Comparison of ENCODE assay signal across 13 mouse cellular contexts in genomic region chr8:10970496-10971456, GRCm38 (mm10). TPM values are rescaled to one million over a fixed set of nuclear protein-coding genes. Genes with fewer than 3 reads are reported as not detected.
A peak's percentile ranks its signal among the peaks of the same experiment; 100 is the strongest.
DNase-seq lines count a peak whose midpoint lies in the region; ATAC-seq and TF ChIP-seq lines count a peak whose summit lies in the region.
"Had no signal": no experiment of that assay in that cellular context is flagged by ENCODE, and none has a peak within 500 bp of the region (broad histone marks: within the 10 kb centered on the region; RNA-seq: fewer than 3 reads in every experiment).

No protein-coding gene starts in this region.

- 0 out of 2 replicates have a peak, but pooled peaks have one; percentile 57 for ATAC-seq in forebrain, postnatal 0 days
- ATAC-seq in midbrain, embryonic 11.5 days (ENCODE audit: low FRiP score) = no peak
- no peak for ATAC-seq in limb, embryonic 14.5 days (ENCODE audit: low FRiP score, low read depth)
- no peak for ATAC-seq in stomach, embryonic 15.5 days (ENCODE audit: insufficient read depth, low FRiP score, low read depth)

- DNase-seq in forebrain, postnatal 0 days = no peak
- no peak for DNase-seq in forebrain, embryonic 10.5 days (ENCODE audit: extremely low spot score, low spot score)
- no peak for DNase-seq in midbrain, embryonic 10.5 days (ENCODE audit: low spot score)
- no peak for DNase-seq in midbrain, embryonic 11.5 days (ENCODE audit: low spot score, missing footprints)
- peak; percentile 64 for DNase-seq in limb, embryonic 14.5 days (ENCODE audit: low spot score)
- no peak for DNase-seq in layer of hippocampus, postnatal 36 days
- DNase-seq in embryo, embryonic 11 days = no peak
- DNase-seq: adrenal gland, postnatal 10 days; cerebellum, adult 8-10 months; gastrocnemius, postnatal 36 days; heart, postnatal 36 days; left cerebral cortex, postnatal 4 days had no signal

- no peak overlapping the region for H3K4me2 ChIP-seq in forebrain, postnatal 0 days (ENCODE audit: low read depth)
- H3K4me2 ChIP-seq in midbrain, embryonic 11.5 days = no peak overlapping the region
- no peak overlapping the region for H3K4me2 ChIP-seq in limb, embryonic 14.5 days (replicated peaks; ENCODE audit: low read depth, low read length, severe bottlenecking)
- H3K4me2 ChIP-seq in stomach, embryonic 15.5 days = no peak overlapping the region

- no peak overlapping the region for H3K4me3 ChIP-seq in forebrain, postnatal 0 days (ENCODE audit: low read depth, low read length)
- no peak overlapping the region for H3K4me3 ChIP-seq in forebrain, embryonic 10.5 days
- no peak overlapping the region for H3K4me3 ChIP-seq in midbrain, embryonic 10.5 days
- no peak overlapping the region for H3K4me3 ChIP-seq in midbrain, embryonic 11.5 days (ENCODE audit: low read depth, low read length)
- no peak overlapping the region for H3K4me3 ChIP-seq in limb, embryonic 14.5 days (replicated peaks; ENCODE audit: low read length)
- no peak overlapping the region for H3K4me3 ChIP-seq in stomach, embryonic 15.5 days (replicated peaks)

- no peak for TF ChIP-seq CTCF in forebrain, postnatal 0 days (IDR thresholded peaks at IDR 0.05; ENCODE audit: low read depth)

- H3K4me1 ChIP-seq in forebrain, postnatal 0 days (ENCODE audit: insufficient read depth) = no peaks in the 10 kb centered on the region
- H3K4me1 ChIP-seq in forebrain, embryonic 10.5 days = peaks cover 79% of the 10 kb centered on the region
- peaks cover 74% of the 10 kb centered on the region for H3K4me1 ChIP-seq in midbrain, embryonic 10.5 days
- peaks cover 29% of the 10 kb centered on the region for H3K4me1 ChIP-seq in midbrain, embryonic 11.5 days (ENCODE audit: control insufficient read depth, insufficient read depth, low read length)
- peaks cover 46% of the 10 kb centered on the region for H3K4me1 ChIP-seq in limb, embryonic 14.5 days (ENCODE audit: control insufficient read depth, insufficient read depth, low read length)
- H3K4me1 ChIP-seq in stomach, embryonic 15.5 days = peaks cover 38% of the 10 kb centered on the region

- no peak overlapping the region for H3K27ac ChIP-seq in forebrain, postnatal 0 days (ENCODE audit: low read depth, low read length)
- H3K27ac ChIP-seq in forebrain, embryonic 10.5 days = no peak overlapping the region
- peak overlapping the region; percentile 38; the same call in 1 of the 2 replicates for H3K27ac ChIP-seq in midbrain, embryonic 10.5 days (replicated peaks)
- H3K27ac ChIP-seq in midbrain, embryonic 11.5 days (ENCODE audit: low read depth, low read length) = no peak overlapping the region
- peak overlapping the region; percentile 63 for H3K27ac ChIP-seq in limb, embryonic 14.5 days (replicated peaks; ENCODE audit: low read depth, low read length)
- peak overlapping the region; percentile 13 for H3K27ac ChIP-seq in stomach, embryonic 15.5 days

- no peaks in the 10 kb centered on the region for H3K36me3 ChIP-seq in forebrain, postnatal 0 days (ENCODE audit: insufficient read depth)
- no peaks in the 10 kb centered on the region for H3K36me3 ChIP-seq in forebrain, embryonic 10.5 days (replicated peaks)
- H3K36me3 ChIP-seq in midbrain, embryonic 10.5 days = no peaks in the 10 kb centered on the region
- H3K36me3 ChIP-seq in midbrain, embryonic 11.5 days (ENCODE audit: control insufficient read depth, insufficient read depth, low read length) = no peaks in the 10 kb centered on the region
- no peaks in the 10 kb centered on the region for H3K36me3 ChIP-seq in limb, embryonic 14.5 days (ENCODE audit: control insufficient read depth, insufficient read depth, low read length)
- H3K36me3 ChIP-seq in stomach, embryonic 15.5 days = no peaks in the 10 kb centered on the region

- H3K9me3 ChIP-seq in forebrain, postnatal 0 days (ENCODE audit: low read length) = no peaks in the 10 kb centered on the region
- no peaks in the 10 kb centered on the region for H3K9me3 ChIP-seq in forebrain, embryonic 10.5 days
- H3K9me3 ChIP-seq in midbrain, embryonic 10.5 days (replicated peaks) = no peaks in the 10 kb centered on the region
- no peaks in the 10 kb centered on the region for H3K9me3 ChIP-seq in midbrain, embryonic 11.5 days (ENCODE audit: control insufficient read depth, low read length)
- no peaks in the 10 kb centered on the region for H3K9me3 ChIP-seq in limb, embryonic 14.5 days (ENCODE audit: control insufficient read depth, low read length)
- no peaks in the 10 kb centered on the region for H3K9me3 ChIP-seq in stomach, embryonic 15.5 days

- H3K9ac ChIP-seq in forebrain, postnatal 0 days = no peak overlapping the region
- no peak overlapping the region for H3K9ac ChIP-seq in midbrain, embryonic 11.5 days (ENCODE audit: low read length)
- H3K9ac ChIP-seq in limb, embryonic 14.5 days (ENCODE audit: low read depth, low read length, severe bottlenecking) = no peak overlapping the region
- H3K9ac ChIP-seq in stomach, embryonic 15.5 days = no peak overlapping the region

- WGBS in forebrain, postnatal 0 days = 68% methylated on average over 13 of the region's 13 CpGs
- WGBS in forebrain, embryonic 10.5 days = 82% methylated on average over 13 of the region's 13 CpGs
- 80% methylated on average over 13 of the region's 13 CpGs for WGBS in midbrain, embryonic 10.5 days
- WGBS in midbrain, embryonic 11.5 days = 83% methylated on average over 13 of the region's 13 CpGs
- 61% methylated on average over 13 of the region's 13 CpGs for WGBS in limb, embryonic 14.5 days
- 74% methylated on average over 13 of the region's 13 CpGs for WGBS in stomach, embryonic 15.5 days

- no peak for TF ChIP-seq POLR2A in limb, embryonic 14.5 days (IDR thresholded peaks at IDR 0.05; ENCODE audit: borderline replicate concordance, extremely low read depth, insufficient read depth, insufficient read length)

- no peaks in the 10 kb centered on the region for H3K27me3 ChIP-seq in forebrain, postnatal 0 days (ENCODE audit: insufficient read depth, low read length)
- H3K27me3 ChIP-seq in forebrain, embryonic 10.5 days (ENCODE audit: poor library complexity, severe bottlenecking) = peaks cover 39% of the 10 kb centered on the region
- H3K27me3 ChIP-seq in midbrain, embryonic 10.5 days (ENCODE audit: low read depth, poor library complexity, severe bottlenecking) = peaks cover 13% of the 10 kb centered on the region
- no peaks in the 10 kb centered on the region; the same call in 1 of the 2 replicates for H3K27me3 ChIP-seq in midbrain, embryonic 11.5 days (ENCODE audit: control insufficient read depth, insufficient read depth, low read length)
- H3K27me3 ChIP-seq in limb, embryonic 14.5 days (ENCODE audit: control insufficient read depth, insufficient read depth, low read length) = no peaks in the 10 kb centered on the region
- H3K27me3 ChIP-seq in stomach, embryonic 15.5 days (replicated peaks) = no peaks in the 10 kb centered on the region

RNA-seq across cellular contexts. Expression of gene Irs2, which starts 37.5 kb away (rescaled TPM):
- total RNA-seq in forebrain, postnatal 0 days (2014; rRNA removed) = 28.2 and 37.3 TPM in 2 replicates
- polyA plus RNA-seq in forebrain, postnatal 0 days (2015; fragmentation: Nextera tagmentation; extraction: Ambion mirVana) = 5.5 and 7.6 TPM in 2 replicates
- 5.7 and 6.1 TPM in 2 replicates for polyA plus RNA-seq in forebrain, embryonic 10.5 days (2016; fragmentation: Nextera tagmentation; extraction: Ambion mirVana)
- 5.6 and 5.9 TPM in 2 replicates for polyA plus RNA-seq in midbrain, embryonic 10.5 days (2016; fragmentation: Nextera tagmentation; extraction: Ambion mirVana)
- 5.2 and 6.2 TPM in 2 replicates for polyA plus RNA-seq in midbrain, embryonic 11.5 days (2014; fragmentation: Nextera tagmentation; extraction: Ambion mirVana)
- polyA plus RNA-seq in limb, embryonic 14.5 days (2012; rRNA removed) = 14.4 and 21.3 TPM in 2 replicates
- 9.7 and 11.8 TPM in 2 replicates for polyA plus RNA-seq in limb, embryonic 14.5 days (2014; fragmentation: Nextera tagmentation; extraction: Ambion mirVana)
- polyA plus RNA-seq in stomach, embryonic 15.5 days (2015; fragmentation: Nextera tagmentation; extraction: Ambion mirVana) = 7.1 and 7.2 TPM in 2 replicates
- total RNA-seq in layer of hippocampus, postnatal 36 days (2021) = 10 to 100 TPM; 70.3 to 78.6 TPM

Comparison
In these comparisons a context has a peak if more than half of its experiments do, and no peak if none do; other contexts are left out.
1. H3K27ac ChIP-seq: peak in midbrain, embryonic 10.5 days (single experiment), limb, embryonic 14.5 days (single experiment) and stomach, embryonic 15.5 days (single experiment); none in forebrain, postnatal 0 days (single experiment), forebrain, embryonic 10.5 days (single experiment) and midbrain, embryonic 11.5 days (single experiment).